Mouse (Mus musculus): ENCODE results near the gene Hist1h3h.
"Not testable (repeated sequence)": the region's sequence is repeated elsewhere in the genome, so short reads cannot be mapped to it uniquely, and the experiment has no call there.

GRCm38 (mm10) chr13:21721757-21722372 is 4.4 kb downstream of the Hist1h3h start, which contains the start of gene Hist1h2bm:
- peak; percentile 55; the same call in 1 of the 2 replicates for TF ChIP-seq POLR2A (IDR thresholded peaks at IDR 0.05; ENCODE audit: borderline replicate concordance, extremely low read depth, low read depth, low read length)
- not testable (repeated sequence) for TF ChIP-seq CTCF (IDR thresholded peaks at IDR 0.05; ENCODE audit: insufficient read depth, low read length)

Data from lung, adult 2 months (tissue).